Mouse (Mus musculus) heart, embryonic 10.5 days (tissue): ENCODE data around the gene Epha2. TPM values are rescaled to one million over a fixed set of nuclear protein-coding genes. Genes with fewer than 3 reads are reported as not detected.
A peak's percentile ranks its signal among the peaks of the same experiment; 100 is the strongest.

Source experiments
- DNase-seq: peaks from one replicate; pipeline ENCODE4 v3.0.0-alpha.2; 2017; ENCODE audit warnings: low spot score
- H3K27ac ChIP-seq: fragments of 300-500 bp; sonication (generic); 2 replicates; pipeline ENCODE4 v1.5.1; 2016; ENCODE audit warnings: mild to moderate bottlenecking
- H3K27me3 ChIP-seq: fragments of 300-500 bp; sonication (generic); 2 replicates; pipeline ENCODE4 v1.6.1; 2016; ENCODE audit warnings: mild to moderate bottlenecking; ENCODE audit not compliant: poor library complexity, insufficient read depth, severe bottlenecking
- H3K36me3 ChIP-seq: fragments of 300-500 bp; sonication (generic); 2 replicates; pipeline ENCODE4 v1.6.1; 2016; ENCODE audit warnings: mild to moderate bottlenecking, moderate library complexity
- H3K4me1 ChIP-seq: fragments of 300-500 bp; sonication (generic); 2 replicates; pipeline ENCODE4 v1.6.1; 2016; ENCODE audit warnings: mild to moderate bottlenecking
- H3K4me3 ChIP-seq: fragments of 300-500 bp; sonication (generic); 2 replicates; pipeline ENCODE4 v1.5.1; 2016; ENCODE audit warnings: mild to moderate bottlenecking, moderate library complexity
- H3K9me3 ChIP-seq: fragments of 300-500 bp; sonication (generic); 2 replicates; pipeline ENCODE4 v1.6.1; 2016; ENCODE audit warnings: mild to moderate bottlenecking, moderate library complexity
- WGBS: fragments of 180-500 bp; shearing (Covaris S2); methylation state at CpG from one replicate; pipeline ENCODE4 v1.1.7; 2016; 5-methylcytosine and 5-hydroxymethylcytosine counted together
- polyA plus RNA-seq: library from polyadenylated mRNA; unstranded; fragments of >200 nt; fragmentation: Nextera tagmentation; extraction: Ambion mirVana; gene quantifications from 2 replicates; pipeline ENCODE4 v1.2.1, GENCODE M21; 2016

Gene Epha2
- polyA plus RNA-seq, 1 experiment from 2014 or later, result 5.2 TPM

GRCm38 (mm10) chr4:141282087-141282486 lies 19.0 kb upstream of the Epha2 start:
- no peaks in the 10 kb centered on the region for H3K36me3 ChIP-seq
- DNase-seq, result no peak
- peaks cover 65% of the 10 kb centered on the region for H3K4me1 ChIP-seq
- WGBS, result 64% methylated on average over 3 of the region's 3 CpGs
- no peak overlapping the region for H3K4me3 ChIP-seq
- peaks cover 36% of the 10 kb centered on the region for H3K27me3 ChIP-seq
- no peaks in the 10 kb centered on the region for H3K9me3 ChIP-seq
- peak overlapping the region; percentile 70 for H3K27ac ChIP-seq

- WGBS, result 61% methylated on average over 5 of the region's 5 CpGs
- no peaks in the 10 kb centered on the region for H3K36me3 ChIP-seq
Measured at GRCm38 (mm10) chr4:141282623-141283022, 18.4 kb upstream of the Epha2 start.

GRCm38 (mm10) chr4:141283176-141283878 lies 17.7 kb upstream of the Epha2 start:
- Histone ChIP-seq H3K27me3 (peaks cover 48% of the 10 kb centered on the region), H3K4me3 (no peak overlapping the region)

More at GRCm38 (mm10) chr4:141282623-141283022, 18.4 kb upstream of the Epha2 start:
- H3K27me3 ChIP-seq, result peaks cover 41% of the 10 kb centered on the region
- no peaks in the 10 kb centered on the region for H3K9me3 ChIP-seq
- DNase-seq, result no peak
- no peak overlapping the region for H3K4me3 ChIP-seq
- H3K4me1 ChIP-seq, result peaks cover 69% of the 10 kb centered on the region
- no peak overlapping the region for H3K27ac ChIP-seq

GRCm38 (mm10) chr4:141283879-141284411 lies 17.1 kb upstream of the Epha2 start:
- Histone ChIP-seq H3K27me3 (peaks cover 54% of the 10 kb centered on the region), H3K4me1 (peaks cover 66% of the 10 kb centered on the region), H3K9me3 (no peaks in the 10 kb centered on the region), H3K4me3 (no peak overlapping the region), H3K27ac (peak overlapping the region; percentile 79), H3K36me3 (no peaks in the 10 kb centered on the region)
- WGBS, result 30% methylated on average over 8 of the region's 8 CpGs
- DNase-seq, result no peak

More at GRCm38 (mm10) chr4:141283176-141283878, 17.7 kb upstream of the Epha2 start:
- H3K27ac ChIP-seq, result peak overlapping the region; percentile 79
- no peak for DNase-seq
- WGBS, result 55% methylated on average over 11 of the region's 12 CpGs
- H3K9me3 ChIP-seq, result no peaks in the 10 kb centered on the region
- peaks cover 69% of the 10 kb centered on the region for H3K4me1 ChIP-seq
- H3K36me3 ChIP-seq, result no peaks in the 10 kb centered on the region

- Histone ChIP-seq H3K27ac (no peak overlapping the region), H3K36me3 (no peaks in the 10 kb centered on the region), H3K4me3 (no peak overlapping the region), H3K4me1 (peaks cover 63% of the 10 kb centered on the region), H3K27me3 (peaks cover 60% of the 10 kb centered on the region), H3K9me3 (no peaks in the 10 kb centered on the region)
- DNase-seq, result no peak
- 72% methylated on average over 3 of the region's 3 CpGs for WGBS
Measured at GRCm38 (mm10) chr4:141284486-141284885, 16.6 kb upstream of the Epha2 start.

GRCm38 (mm10) chr4:141285128-141285527 lies 15.9 kb upstream of the Epha2 start:
- Histone ChIP-seq H3K36me3 (no peaks in the 10 kb centered on the region), H3K4me3 (no peak overlapping the region), H3K4me1 (peaks cover 64% of the 10 kb centered on the region), H3K27ac (no peak overlapping the region; the same call in 1 of the 2 replicates), H3K9me3 (no peaks in the 10 kb centered on the region), H3K27me3 (peaks cover 66% of the 10 kb centered on the region)
- WGBS, result 30% methylated on average over 8 of the region's 8 CpGs
- no peak for DNase-seq

GRCm38 (mm10) chr4:141286860-141287517 lies 14.1 kb upstream of the Epha2 start:
- peak overlapping the region; percentile 67 for H3K27ac ChIP-seq
- DNase-seq, result no peak
- peak overlapping the region; percentile 43 for H3K4me3 ChIP-seq
- H3K4me1 ChIP-seq, result peaks cover 64% of the 10 kb centered on the region
- H3K27me3 ChIP-seq, result peaks cover 75% of the 10 kb centered on the region
- no peaks in the 10 kb centered on the region for H3K36me3 ChIP-seq
- 9% methylated on average over 20 of the region's 20 CpGs for WGBS
- no peaks in the 10 kb centered on the region for H3K9me3 ChIP-seq

GRCm38 (mm10) chr4:141287518-141288004 lies 13.5 kb upstream of the Epha2 start:
- WGBS, result 4% methylated on average over 15 of the region's 15 CpGs
- no peak for DNase-seq
- Histone ChIP-seq H3K4me3 (peak overlapping the region; percentile 43), H3K4me1 (peaks cover 64% of the 10 kb centered on the region), H3K36me3 (no peaks in the 10 kb centered on the region), H3K9me3 (no peaks in the 10 kb centered on the region), H3K27me3 (peaks cover 77% of the 10 kb centered on the region), H3K27ac (peak overlapping the region; percentile 67)

GRCm38 (mm10) chr4:141288152-141288551 lies 12.9 kb upstream of the Epha2 start:
- Histone ChIP-seq H3K27me3 (peaks cover 83% of the 10 kb centered on the region), H3K4me3 (no peak overlapping the region), H3K4me1 (peaks cover 67% of the 10 kb centered on the region), H3K27ac (peak overlapping the region; percentile 67; the same call in 1 of the 2 replicates), H3K36me3 (no peaks in the 10 kb centered on the region), H3K9me3 (no peaks in the 10 kb centered on the region)
- 41% methylated on average over 8 of the region's 8 CpGs for WGBS
- no peak for DNase-seq

GRCm38 (mm10) chr4:141291571-141292375 lies 9.3 kb upstream of the Epha2 start:
- Histone ChIP-seq H3K4me1 (peaks cover 70% of the 10 kb centered on the region), H3K27ac (peak overlapping the region; percentile 79), H3K4me3 (peak overlapping the region; percentile 62), H3K36me3 (no peaks in the 10 kb centered on the region), H3K9me3 (no peaks in the 10 kb centered on the region), H3K27me3 (peaks cover 96% of the 10 kb centered on the region)
- no peak for DNase-seq
- 2% methylated on average over 46 of the region's 47 CpGs for WGBS

- DNase-seq, result no peak
Measured at GRCm38 (mm10) chr4:141295774-141296186, 5.3 kb upstream of the Epha2 start.

GRCm38 (mm10) chr4:141297934-141298333 lies 3.1 kb upstream of the Epha2 start:
- H3K9me3 ChIP-seq, result no peaks in the 10 kb centered on the region
- H3K27me3 ChIP-seq, result peaks cover 88% of the 10 kb centered on the region
- H3K36me3 ChIP-seq, result no peaks in the 10 kb centered on the region
- no peak overlapping the region for H3K27ac ChIP-seq
- 75% methylated on average over 7 of the region's 7 CpGs for WGBS
- H3K4me1 ChIP-seq, result peaks cover 54% of the 10 kb centered on the region
- DNase-seq, result no peak
- H3K4me3 ChIP-seq, result no peak overlapping the region

More at GRCm38 (mm10) chr4:141295774-141296186, 5.3 kb upstream of the Epha2 start:
- Histone ChIP-seq H3K27me3 (peaks cover 89% of the 10 kb centered on the region), H3K4me3 (peak overlapping the region; percentile 47), H3K4me1 (peaks cover 54% of the 10 kb centered on the region), H3K36me3 (no peaks in the 10 kb centered on the region), H3K27ac (peak overlapping the region; percentile 70), H3K9me3 (no peaks in the 10 kb centered on the region)
- 5% methylated on average over 12 of the region's 15 CpGs for WGBS
